Mouse (Mus musculus) layer of hippocampus, postnatal 36 days (tissue): ENCODE results near the gene Ell3. TPM values are rescaled to one million over a fixed set of nuclear protein-coding genes. Genes with fewer than 3 reads are reported as not detected.
"Not testable (repeated sequence)": the region's sequence is repeated elsewhere in the genome, so short reads cannot be mapped to it uniquely, and the experiment has no call there.

ENCODE experiments used
- DNase-seq, 2 experiments: peaks; one replicate each; pipeline ENCODE4 v3.0.0; 2022
- total RNA-seq, 2 experiments: library from RNA; stranded (reverse); gene quantifications; 2 replicates each; pipeline ENCODE4 v1.2.3; 2021

The Ell3 gene
- not detected for total RNA-seq

GRCm38 (mm10) chr2:121444178-121444577, at the start of gene Ell3:
Gene Ell3, minus strand, starts transcription at chr2:121444278.
- DNase-seq = no peak

DNA sequence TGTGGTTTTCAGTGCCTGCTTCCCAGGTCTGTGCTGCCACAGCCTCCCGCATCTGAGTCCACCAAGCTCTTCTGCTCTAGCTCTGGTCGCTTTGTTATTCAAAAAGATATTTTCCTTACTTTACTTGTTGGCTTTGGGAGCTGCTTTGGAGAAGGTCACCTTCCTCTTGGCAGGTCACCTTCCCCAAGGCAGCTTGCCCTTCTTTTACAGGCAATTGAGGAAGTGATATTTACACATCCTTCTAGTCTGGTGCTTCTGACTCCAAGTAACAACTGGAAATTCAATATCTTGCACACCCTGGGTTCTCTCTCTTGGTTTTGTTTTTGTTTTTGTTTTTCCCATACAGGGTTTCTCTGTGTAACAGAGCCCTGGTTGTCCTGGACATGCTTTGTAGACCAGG, 40.3 kb upstream of the Ell3 start:
- not testable (repeated sequence) for DNase-seq

DNA sequence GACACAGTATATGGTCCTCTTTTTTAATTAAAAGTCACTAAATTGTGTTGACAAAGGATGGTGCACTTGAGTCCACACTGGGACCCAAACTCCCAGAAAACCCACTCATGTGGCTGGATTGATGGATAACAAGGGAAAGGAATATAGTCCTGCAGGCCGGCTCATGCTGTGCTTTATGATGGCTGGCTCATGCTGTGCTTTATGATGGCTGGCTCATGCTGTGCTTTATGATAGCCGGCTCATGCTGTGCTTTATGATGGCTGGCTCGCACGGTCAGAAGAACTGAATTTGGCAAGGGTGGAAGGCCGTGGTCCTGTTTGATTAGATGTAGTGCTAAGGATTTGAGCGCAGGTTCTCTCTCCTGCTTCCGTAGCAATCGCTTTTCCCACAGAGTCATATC, 39.5 kb upstream of the Ell3 start:
- no peak for DNase-seq

GRCm38 (mm10) chr2:121480916-121481315, 36.8 kb upstream of the Ell3 start:
- DNase-seq = not testable (repeated sequence)

- no peak for DNase-seq
Observed at GRCm38 (mm10) chr2:121480498-121480897, 36.4 kb upstream of the Ell3 start.

- no peak for DNase-seq
Observed at GRCm38 (mm10) chr2:121477491-121478266, 33.6 kb upstream of the Ell3 start.

DNA sequence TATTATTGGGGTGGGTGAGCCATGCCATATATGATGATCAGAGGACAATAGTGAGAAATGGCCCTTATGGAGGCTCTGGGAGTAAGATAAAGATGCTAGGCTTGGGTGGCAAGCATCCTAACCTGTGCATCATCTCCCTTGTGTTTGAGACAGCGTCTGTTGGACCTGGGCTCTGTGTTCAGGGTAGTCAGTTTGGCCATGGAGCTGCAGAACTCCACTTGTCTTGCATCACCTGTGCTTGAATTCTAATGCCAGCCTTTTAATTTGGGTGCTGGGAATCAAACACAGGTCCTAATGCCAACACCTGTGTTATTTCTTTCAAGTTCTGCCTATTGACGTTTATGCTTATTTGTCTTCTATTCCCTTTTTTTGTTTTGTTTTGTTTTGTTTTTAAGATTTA, 31.2 kb upstream of the Ell3 start:
- not testable (repeated sequence) for DNase-seq

GRCm38 (mm10) chr2:121474180-121474535, 30.1 kb upstream of the Ell3 start:
- DNase-seq = no peak

- peak; percentile 76 to 82 for DNase-seq
Observed at GRCm38 (mm10) chr2:121473301-121474179, 29.5 kb upstream of the Ell3 start, which contains the start of gene Mfap1b. Gene Mfap1b, minus strand, starts transcription at chr2:121474067.

GRCm38 (mm10) chr2:121472783-121473182, 28.7 kb upstream of the Ell3 start:
- DNase-seq = not testable (repeated sequence)

DNA sequence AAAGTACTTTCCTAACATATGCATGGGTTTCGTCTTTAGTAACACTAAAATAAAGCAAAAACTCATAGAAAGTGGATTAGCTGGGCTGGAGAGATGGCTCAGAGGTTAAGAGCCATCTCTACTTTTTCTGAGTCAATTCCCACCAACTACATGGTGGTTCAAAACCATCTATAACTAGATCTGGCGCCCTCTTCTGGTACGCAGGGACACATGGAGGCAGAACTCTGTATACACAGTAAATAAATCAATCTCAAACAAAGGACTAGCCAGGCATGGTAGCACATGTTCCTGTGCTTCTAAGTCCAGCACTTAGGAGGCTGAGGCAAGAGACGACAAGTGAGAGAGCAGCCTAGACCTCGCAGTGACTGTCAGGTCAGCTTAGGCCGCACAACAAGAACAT, 24.9 kb upstream of the Ell3 start:
- DNase-seq = not testable (repeated sequence)

- no peak for DNase-seq
Observed at GRCm38 (mm10) chr2:121460071-121460470, 16.0 kb upstream of the Ell3 start.

DNA sequence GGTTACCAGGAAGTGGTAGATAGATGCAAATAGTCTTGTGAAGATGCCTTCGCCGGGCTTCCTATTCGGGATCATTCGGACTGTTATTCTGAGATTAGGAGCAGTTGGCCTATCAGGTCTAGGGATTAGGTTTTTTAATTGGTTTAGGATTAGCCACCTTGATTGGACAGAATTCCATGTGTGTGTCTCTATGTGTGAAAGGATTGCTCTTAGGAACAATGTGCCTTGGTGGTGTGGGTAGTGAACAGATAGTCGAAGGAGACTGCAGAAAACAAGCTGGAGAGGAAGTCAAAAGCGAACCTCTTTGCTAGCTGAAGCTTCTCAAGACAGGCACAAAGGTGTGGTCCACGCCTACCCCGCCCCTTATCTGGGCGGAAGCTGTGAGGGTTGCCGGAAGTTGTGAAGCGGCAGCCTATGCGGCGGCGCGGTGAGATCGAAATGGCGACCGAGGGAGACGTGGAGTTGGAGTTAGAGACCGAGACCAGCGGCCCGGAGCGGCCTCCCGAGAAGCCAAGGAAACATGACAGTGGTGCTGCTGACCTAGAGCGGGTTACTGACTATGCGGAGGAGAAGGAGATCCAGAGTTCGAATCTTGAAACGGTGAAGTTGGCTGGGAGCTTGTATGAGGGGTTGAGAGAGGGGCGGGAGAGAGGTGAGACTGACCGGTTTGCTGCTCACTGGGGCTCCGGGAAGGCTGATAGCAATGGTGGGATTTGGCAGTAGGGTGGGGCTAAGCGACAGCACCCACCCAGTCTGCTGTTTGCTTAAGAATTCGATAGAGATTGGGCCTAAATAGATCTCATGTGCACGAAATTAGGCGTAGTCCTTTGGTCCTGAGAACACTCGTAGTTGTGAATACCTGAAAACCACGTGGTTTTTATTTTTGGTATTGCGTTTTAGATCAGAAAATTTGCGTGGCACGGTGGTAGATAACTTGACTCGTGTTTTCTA, 12.9 kb upstream of the Ell3 start, which contains the start of gene Serinc4:
TSS of gene Serinc4 (minus strand) at position 90 of the 951 bp plus-strand sequence.
- DNase-seq = peak; percentile 80 to 86

- no peak for DNase-seq
Observed at GRCm38 (mm10) chr2:121455534-121455933, 11.5 kb upstream of the Ell3 start.

GRCm38 (mm10) chr2:121453917-121454316, 9.8 kb upstream of the Ell3 start:
- DNase-seq = no peak

- DNase-seq = no peak
Observed at GRCm38 (mm10) chr2:121452990-121453389, 8.9 kb upstream of the Ell3 start, which contains the start of gene Hypk. Gene Hypk, plus strand, starts transcription at chr2:121453290.

DNA sequence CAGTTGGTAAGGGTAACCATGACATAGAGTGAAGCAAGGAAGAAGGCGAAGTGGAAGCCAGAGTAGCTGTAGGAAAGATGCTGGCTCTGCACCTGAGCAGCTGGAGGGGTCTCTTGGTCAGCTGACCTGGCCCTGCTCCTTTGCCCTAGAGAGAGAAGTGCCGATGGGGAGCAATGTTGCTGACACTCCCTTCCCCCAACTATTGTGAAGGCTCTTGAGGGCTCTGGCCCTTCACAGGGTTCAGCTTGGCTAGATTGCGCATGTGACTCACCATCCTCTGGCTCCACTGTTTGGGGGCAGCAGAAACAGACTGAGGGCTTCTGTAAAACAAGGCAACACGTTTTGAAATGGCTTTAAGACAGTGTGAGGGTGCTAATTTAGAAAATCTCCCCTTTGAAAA, 8.3 kb upstream of the Ell3 start:
- DNase-seq = no peak

DNA sequence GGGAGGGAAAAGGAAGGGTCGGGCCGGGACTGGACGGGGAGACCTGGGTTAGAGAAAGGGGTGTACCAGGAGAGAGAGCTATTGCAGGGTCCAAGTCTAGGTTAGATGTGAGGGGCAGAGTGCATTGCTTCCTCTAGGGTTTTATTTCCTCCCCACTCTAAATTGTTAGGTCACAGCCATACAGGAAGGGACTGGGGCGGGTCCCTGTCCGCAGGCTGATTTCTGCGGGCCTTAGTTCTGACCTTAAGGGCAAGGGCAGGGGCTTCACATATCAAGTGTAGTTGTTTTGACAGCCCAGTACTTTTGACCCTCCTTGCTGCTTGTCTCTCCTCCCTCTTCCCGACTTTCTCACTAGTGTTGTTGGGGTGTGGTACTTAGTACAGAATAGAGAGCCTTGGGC, 6.0 kb upstream of the Ell3 start:
- DNase-seq = no peak

- DNase-seq = no peak
Observed at GRCm38 (mm10) chr2:121449545-121450011, 5.5 kb upstream of the Ell3 start.

DNA sequence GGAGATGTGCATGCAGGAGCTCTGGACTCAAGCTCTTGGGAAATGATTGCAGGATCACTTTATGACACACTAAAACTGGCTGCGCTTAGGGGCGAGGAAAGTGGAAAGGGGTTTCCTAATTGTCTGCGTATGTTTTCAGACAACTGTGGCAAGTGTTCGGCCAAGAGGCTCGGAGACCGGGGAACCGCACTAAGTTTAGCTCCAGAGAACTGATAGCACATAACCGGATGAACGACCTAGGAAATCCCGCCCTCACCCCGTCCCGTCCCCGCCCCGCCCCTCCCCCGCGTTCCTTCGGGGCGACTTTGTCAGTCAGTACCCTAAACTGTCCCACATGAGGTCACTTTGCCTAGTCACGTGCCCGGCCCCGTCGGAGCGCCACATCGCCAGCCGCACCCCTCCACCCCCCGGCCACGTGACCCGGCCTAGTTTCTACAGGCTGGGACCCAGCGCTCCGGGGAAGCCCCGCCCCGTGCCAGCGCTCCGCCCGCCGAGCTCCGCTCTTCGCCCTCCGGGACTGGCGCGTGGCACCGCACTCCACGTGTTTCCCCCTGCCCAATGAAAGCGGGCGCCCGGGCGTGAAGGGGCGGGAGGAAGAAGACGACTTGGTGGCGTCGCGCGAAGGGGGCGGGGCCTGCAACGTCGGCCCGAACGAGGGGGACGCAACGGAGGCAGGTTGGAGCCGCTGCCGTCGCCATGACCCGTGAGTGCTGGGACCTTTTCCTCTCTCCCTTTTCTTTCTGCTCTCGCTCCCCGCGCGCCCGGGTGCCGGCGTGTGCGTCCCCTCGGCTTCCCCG, 4.9 kb upstream of the Ell3 start, which contains the start of gene Serf2:
TSS of gene Serf2 (plus strand) at position 457 of the 797 bp plus-strand sequence.
- peak; percentile 98 to 99 for DNase-seq

DNA sequence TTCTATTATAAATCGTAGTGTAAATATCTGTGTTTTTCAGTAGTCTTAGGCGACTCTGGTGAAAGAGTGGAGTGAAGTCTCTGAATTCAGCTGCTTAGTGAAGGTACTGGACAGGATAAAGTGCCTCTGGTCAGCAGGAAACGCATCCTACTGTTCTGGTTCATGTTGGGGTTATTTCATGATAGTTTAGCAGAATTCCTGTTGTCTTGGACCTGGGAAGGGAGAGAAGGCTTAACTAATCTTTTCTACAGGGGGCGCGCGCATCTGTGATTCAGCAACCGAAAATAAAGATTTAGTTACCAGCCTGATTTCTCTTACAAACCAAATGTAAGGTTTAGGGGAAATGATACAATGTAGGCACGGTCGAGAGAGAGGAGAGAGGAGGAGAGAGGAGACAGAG, 4.1 kb upstream of the Ell3 start:
- DNase-seq = no peak
